Mouse (Mus musculus) liver, embryonic 15.5 days (tissue): ENCODE measurements around the gene Apoh. TPM values are rescaled to one million over a fixed set of nuclear protein-coding genes. Genes with fewer than 3 reads are reported as not detected.

Experiments
- ATAC-seq: fragments of 200-750 bp; cut with Nextera tagmentation; 2 replicates; pipeline ENCODE4 v1.8.0; 2017; ENCODE audit warnings: moderate number of reproducible peaks, mild to moderate bottlenecking, moderate library complexity; ENCODE audit not compliant: insufficient read depth
- H3K27ac ChIP-seq: fragments of 300-500 bp; sonication (generic); replicated peaks from 2 replicates; pipeline ENCODE4 v1.5.1; 2015; ENCODE audit warnings: mild to moderate bottlenecking, inconsistent platforms
- H3K27me3 ChIP-seq: fragments of 300-500 bp; sonication (generic); 2 replicates; pipeline ENCODE4 v1.6.1; 2015; ENCODE audit warnings: mild to moderate bottlenecking, inconsistent platforms
- H3K36me3 ChIP-seq: fragments of 300-500 bp; sonication (generic); replicated peaks from 2 replicates; pipeline ENCODE4 v1.6.1; 2015; ENCODE audit warnings: moderate library complexity, mild to moderate bottlenecking, inconsistent platforms
- H3K4me1 ChIP-seq: fragments of 300-500 bp; sonication (generic); replicated peaks from 2 replicates; pipeline ENCODE4 v1.6.1; 2015; ENCODE audit warnings: inconsistent platforms
- H3K4me2 ChIP-seq: fragments of 300-500 bp; sonication (generic); 2 replicates; pipeline ENCODE4 v1.6.1; 2015; ENCODE audit warnings: moderate library complexity, mild to moderate bottlenecking, inconsistent platforms
- H3K4me3 ChIP-seq: fragments of 300-500 bp; sonication (generic); replicated peaks from 2 replicates; pipeline ENCODE4 v1.5.1; 2015; ENCODE audit warnings: mild to moderate bottlenecking, inconsistent platforms
- H3K9ac ChIP-seq: fragments of 300-500 bp; sonication (generic); 2 replicates; pipeline ENCODE4 v1.6.1; 2015; ENCODE audit warnings: moderate library complexity, mild to moderate bottlenecking, inconsistent platforms
- H3K9me3 ChIP-seq: fragments of 300-500 bp; sonication (generic); replicated peaks from 2 replicates; pipeline ENCODE4 v1.6.1; 2016; ENCODE audit warnings: inconsistent platforms
- WGBS: fragments of 180-500 bp; shearing (Covaris S2); methylation state at CpG from one replicate; pipeline ENCODE4 v1.1.7; 2015; ENCODE audit warnings: mixed read lengths; ENCODE audit not compliant: insufficient replicate concordance; 5-methylcytosine and 5-hydroxymethylcytosine counted together
- polyA plus RNA-seq: library from polyadenylated mRNA; unstranded; fragments of >200 nt; fragmentation: Nextera tagmentation; extraction: Ambion mirVana; gene quantifications from 2 replicates; pipeline ENCODE4 v1.2.1, GENCODE M21; 2015

Apoh gene
- polyA plus RNA-seq, 1 experiment from 2014 or later: 589 TPM

DNA sequence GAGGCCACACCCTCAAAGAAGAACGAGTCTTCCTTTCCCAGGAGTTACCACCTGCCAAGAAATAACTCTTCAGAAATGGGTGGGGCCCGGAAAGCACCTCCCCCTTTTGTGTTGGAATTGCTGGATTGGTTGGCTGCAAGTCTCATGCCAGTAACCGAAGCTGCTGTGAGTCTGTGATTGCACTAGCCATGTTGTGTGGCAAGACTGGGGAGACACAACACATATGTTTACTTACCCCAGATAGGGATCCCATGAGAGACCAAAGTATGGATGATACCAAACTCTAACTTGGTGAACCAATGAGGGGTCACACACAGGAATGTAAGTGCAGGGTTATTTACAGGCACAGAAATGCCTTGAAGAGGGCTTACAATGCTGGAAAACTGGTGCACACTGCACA, 39.5 kb downstream of the Apoh start:
- ATAC-seq: no peak
- Histone ChIP-seq H3K4me1 (no peaks in the 10 kb centered on the region), H3K27me3 (no peaks in the 10 kb centered on the region), H3K4me2 (no peak overlapping the region), H3K9ac (no peak overlapping the region), H3K27ac (no peak overlapping the region), H3K9me3 (no peaks in the 10 kb centered on the region), H3K4me3 (no peak overlapping the region), H3K36me3 (no peaks in the 10 kb centered on the region)
- WGBS: 54% methylated on average over 3 of the region's 3 CpGs

DNA sequence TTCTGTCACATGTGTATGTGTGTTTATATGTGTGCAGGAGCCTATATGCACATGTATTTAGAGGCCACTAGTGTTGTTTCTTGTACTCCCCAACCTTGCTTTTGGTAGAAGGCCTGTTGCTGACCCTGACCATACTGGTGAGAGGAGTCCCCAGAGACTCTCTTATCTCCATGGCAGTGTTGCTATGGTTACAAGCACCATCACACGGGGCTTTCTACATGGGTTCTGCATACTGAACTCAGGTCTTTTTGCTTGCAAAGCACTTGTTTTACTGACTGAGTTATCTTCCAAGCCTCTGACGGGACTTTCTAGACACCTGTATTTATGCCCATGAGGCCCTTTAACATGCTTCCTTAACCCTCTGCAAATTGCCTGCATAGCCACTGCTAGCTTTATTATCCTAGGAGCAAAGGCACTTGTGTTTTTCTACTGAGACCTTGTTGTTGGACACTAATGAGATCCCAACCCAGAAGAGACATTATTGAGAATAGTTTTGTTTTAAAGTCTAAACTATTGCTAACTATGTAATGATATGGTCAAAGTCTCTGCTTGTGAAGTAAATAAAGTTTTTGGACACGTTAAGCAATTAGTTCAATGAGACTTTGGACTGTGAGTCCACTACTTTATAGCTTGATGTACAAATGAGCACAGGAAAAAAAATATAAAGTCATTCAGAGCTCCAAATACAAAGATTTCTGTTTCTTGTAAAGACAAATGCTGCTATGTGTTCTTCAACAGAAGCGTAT, 41.9 kb downstream of the Apoh start:
- no peak overlapping the region for H3K4me2 ChIP-seq
- no peak for ATAC-seq
- H3K4me1 ChIP-seq: no peaks in the 10 kb centered on the region
- H3K36me3 ChIP-seq: no peaks in the 10 kb centered on the region
- no peaks in the 10 kb centered on the region for H3K9me3 ChIP-seq
- H3K4me3 ChIP-seq: no peak overlapping the region
- H3K27me3 ChIP-seq: no peaks in the 10 kb centered on the region
- peak overlapping the region; percentile 41; the same call in 1 of the 2 replicates for H3K27ac ChIP-seq
- no peak overlapping the region for H3K9ac ChIP-seq
- 46% methylated on average over 4 of the region's 4 CpGs for WGBS

DNA sequence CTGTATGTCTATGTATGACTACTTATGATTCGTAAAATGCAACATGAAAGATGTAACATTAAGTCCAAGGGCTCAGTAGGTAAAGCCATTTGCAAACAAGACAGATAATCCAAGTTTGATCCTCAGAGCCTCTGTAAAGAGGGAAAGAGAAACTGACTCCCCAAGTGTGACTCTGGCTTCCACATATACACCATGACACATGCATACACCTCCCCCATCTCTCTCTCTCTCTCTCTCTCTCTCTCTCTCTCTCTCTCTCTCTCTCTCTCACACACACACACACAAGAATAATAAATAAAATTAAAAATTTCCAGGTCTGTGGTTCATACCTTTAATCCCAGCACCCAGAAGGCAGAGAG, 42.5 kb downstream of the Apoh start:
- no peak for ATAC-seq
- Histone ChIP-seq H3K4me2 (no peak overlapping the region), H3K9ac (no peak overlapping the region), H3K27ac (peak overlapping the region; percentile 33; the same call in 1 of the 2 replicates), H3K27me3 (no peaks in the 10 kb centered on the region), H3K4me3 (no peak overlapping the region), H3K36me3 (no peaks in the 10 kb centered on the region), H3K4me1 (no peaks in the 10 kb centered on the region), H3K9me3 (no peaks in the 10 kb centered on the region)
- 63% methylated on average over 1 of the region's 1 CpGs for WGBS

DNA sequence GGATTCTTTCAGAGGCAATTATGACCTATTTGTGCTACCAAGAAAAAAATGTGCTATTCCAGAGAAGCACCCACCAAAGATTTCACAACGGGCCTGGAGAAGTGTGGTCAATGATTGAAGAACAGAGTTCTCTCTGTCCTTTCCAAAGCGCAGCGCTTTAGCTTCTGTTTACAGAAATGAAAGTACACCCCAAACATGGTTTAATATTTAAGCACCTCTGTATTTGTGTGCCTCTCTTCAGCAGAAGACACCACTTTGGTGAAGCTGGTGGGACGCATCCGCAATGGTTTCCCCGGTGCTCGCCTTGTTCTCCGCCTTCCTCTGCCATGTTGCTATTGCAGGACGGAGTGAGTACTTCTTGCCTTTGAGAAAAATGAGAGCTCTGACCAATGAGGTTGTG, 51.9 kb downstream of the Apoh start:
- peak; percentile 69 for ATAC-seq

DNA sequence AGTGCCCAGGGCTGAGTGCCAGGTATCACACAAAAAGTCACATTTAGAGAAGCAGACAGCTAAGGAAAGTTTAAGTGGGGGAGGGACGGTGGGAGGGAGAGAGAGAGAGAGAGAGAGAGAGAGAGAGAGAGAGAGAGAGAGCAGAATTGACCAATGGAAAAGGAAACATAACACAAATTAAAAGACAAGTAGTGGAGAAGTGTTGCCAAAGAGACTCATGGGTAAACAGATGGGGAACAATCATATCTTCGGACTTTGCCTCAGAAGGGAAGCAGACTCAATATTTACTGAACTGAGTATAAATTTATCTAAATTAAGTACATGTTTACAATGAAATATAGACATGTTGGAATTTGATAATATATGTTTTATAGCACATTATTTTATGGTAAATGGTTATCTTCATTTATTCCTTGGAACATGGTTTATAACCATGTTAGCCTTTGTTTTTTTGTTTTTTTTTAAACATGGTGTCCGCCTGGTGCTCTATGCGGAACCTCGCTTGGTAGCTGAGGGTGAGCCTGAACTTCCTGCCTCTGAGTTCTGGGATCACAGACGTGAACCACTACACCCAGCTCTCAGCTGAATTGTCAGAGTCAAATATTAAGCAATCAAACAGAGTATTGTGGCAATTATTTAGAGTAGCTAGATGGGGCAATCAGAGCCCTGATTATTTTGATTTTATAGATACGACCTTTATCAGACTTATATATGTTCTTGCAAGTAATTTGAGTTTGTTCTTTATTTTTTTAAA, 53.1 kb downstream of the Apoh start:
- peak overlapping the region; percentile 7; the same call in 1 of the 2 replicates for H3K4me2 ChIP-seq
- no peak for ATAC-seq
- peak overlapping the region; percentile 32; the same call in 1 of the 2 replicates for H3K9ac ChIP-seq
- no peaks in the 10 kb centered on the region for H3K27me3 ChIP-seq
- peaks cover 5% of the 10 kb centered on the region; the same call in 1 of the 2 replicates for H3K4me1 ChIP-seq
- no peaks in the 10 kb centered on the region for H3K9me3 ChIP-seq
- no peaks in the 10 kb centered on the region for H3K36me3 ChIP-seq
- H3K27ac ChIP-seq: peak overlapping the region; percentile 69
- WGBS: 58% methylated on average over 7 of the region's 7 CpGs
- H3K4me3 ChIP-seq: peak overlapping the region; percentile 44

More for the DNA sequence above, 51.9 kb downstream of the Apoh start:
- peak overlapping the region; percentile 65 for H3K27ac ChIP-seq
- no peaks in the 10 kb centered on the region for H3K27me3 ChIP-seq
- H3K36me3 ChIP-seq: no peaks in the 10 kb centered on the region
- no peak overlapping the region for H3K4me2 ChIP-seq
- H3K9me3 ChIP-seq: no peaks in the 10 kb centered on the region
- H3K4me1 ChIP-seq: peaks cover 5% of the 10 kb centered on the region; the same call in 1 of the 2 replicates
- 71% methylated on average over 9 of the region's 9 CpGs for WGBS
- H3K4me3 ChIP-seq: peak overlapping the region; percentile 44
- H3K9ac ChIP-seq: no peak overlapping the region

DNA sequence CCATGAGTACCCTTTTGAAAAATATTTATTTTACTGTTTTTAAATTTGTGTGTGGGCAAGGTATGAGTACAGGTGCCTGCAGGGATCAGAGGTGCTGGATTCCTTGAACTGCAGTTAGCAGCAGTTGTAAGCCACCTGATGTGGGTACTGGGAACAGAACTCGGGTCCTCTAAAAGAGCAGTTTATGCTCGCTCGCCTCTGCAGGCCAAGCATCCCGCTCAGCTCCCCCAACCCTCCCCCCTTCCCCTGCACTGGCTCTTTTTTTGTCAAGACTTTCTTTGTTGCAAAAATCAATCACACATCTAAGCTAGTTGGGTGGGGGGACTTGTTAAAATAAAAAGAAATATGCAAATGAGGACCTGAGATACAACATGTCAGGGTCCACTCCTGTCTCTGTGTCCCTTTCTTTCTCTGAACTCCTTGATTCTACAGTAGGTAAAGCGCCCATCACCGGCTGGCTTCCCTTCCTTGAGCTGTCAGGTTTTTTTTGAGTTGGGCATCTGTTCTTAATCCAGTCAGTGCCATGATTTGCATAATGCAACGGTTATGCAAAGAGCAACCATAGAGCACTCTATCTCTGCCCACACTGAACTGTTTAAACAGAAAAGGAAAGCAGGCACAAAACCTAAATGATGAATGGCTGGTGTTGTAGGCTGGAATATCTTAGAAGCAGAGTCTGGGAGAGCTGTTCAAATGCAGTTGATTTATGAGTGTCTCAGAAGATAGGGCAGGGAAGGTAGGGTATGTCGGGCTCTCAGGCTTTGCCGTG, 66.9 kb downstream of the Apoh start:
- no peak overlapping the region for H3K4me2 ChIP-seq
- H3K36me3 ChIP-seq: peaks cover 9% of the 10 kb centered on the region; the same call in 1 of the 2 replicates
- no peaks in the 10 kb centered on the region for H3K27me3 ChIP-seq
- H3K4me1 ChIP-seq: no peaks in the 10 kb centered on the region
- H3K9ac ChIP-seq: no peak overlapping the region
- no peak for ATAC-seq
- no peak overlapping the region for H3K27ac ChIP-seq
- 73% methylated on average over 8 of the region's 9 CpGs for WGBS
- no peak overlapping the region for H3K4me3 ChIP-seq
- no peaks in the 10 kb centered on the region for H3K9me3 ChIP-seq

DNA sequence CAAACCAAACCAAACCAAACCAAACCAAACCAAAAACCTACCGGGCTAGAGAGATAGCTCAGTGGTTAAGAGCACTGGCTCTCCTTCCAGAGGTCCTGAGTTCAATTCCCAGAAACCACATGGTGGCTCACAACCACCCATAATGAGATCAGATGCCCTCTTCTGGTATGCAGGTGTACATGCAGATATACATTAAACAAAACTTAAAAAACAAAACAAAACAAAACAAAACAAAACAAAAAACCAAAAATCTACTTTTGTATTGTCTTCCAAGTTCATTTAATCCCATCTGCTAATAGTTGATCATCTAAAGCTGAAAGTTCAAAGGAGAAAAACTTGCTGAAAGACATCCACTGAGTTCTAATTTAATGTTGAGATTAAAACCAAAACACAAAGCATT, 73.2 kb downstream of the Apoh start:
- H3K4me1 ChIP-seq: no peaks in the 10 kb centered on the region
- H3K9ac ChIP-seq: no peak overlapping the region
- no peak overlapping the region for H3K27ac ChIP-seq
- no peak for ATAC-seq
- no peaks in the 10 kb centered on the region for H3K9me3 ChIP-seq
- no peak overlapping the region for H3K4me3 ChIP-seq
- no peaks in the 10 kb centered on the region for H3K27me3 ChIP-seq
- WGBS: 78% methylated on average over 1 of the region's 1 CpGs
- no peak overlapping the region for H3K4me2 ChIP-seq
- H3K36me3 ChIP-seq: 0 out of 2 replicates have a peak, but pooled peaks cover 3% of the 10 kb centered on the region

DNA sequence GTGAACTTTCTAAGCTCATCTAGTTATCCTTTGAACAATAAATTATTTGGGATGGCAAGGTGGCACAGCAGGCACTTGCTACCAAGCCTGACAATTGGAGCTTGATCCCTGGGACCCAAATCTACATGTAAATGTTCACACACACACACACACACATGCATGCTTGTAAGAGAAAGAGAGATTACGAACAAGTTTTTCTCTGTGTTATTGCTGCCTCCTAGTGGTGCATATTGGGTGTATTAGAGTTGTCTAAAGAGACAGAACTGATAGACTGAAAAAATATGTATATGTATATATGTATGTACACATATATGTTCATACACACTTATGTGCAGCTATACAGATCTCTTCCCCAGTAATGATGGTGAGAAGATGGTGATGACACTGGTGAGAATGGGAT, 75.4 kb downstream of the Apoh start:
- ATAC-seq: no peak
- H3K27ac ChIP-seq: no peak overlapping the region
- no peak overlapping the region for H3K4me2 ChIP-seq
- H3K9ac ChIP-seq: no peak overlapping the region
- no peaks in the 10 kb centered on the region for H3K4me1 ChIP-seq
- H3K9me3 ChIP-seq: no peaks in the 10 kb centered on the region
- peaks cover 7% of the 10 kb centered on the region; the same call in 1 of the 2 replicates for H3K27me3 ChIP-seq
- H3K36me3 ChIP-seq: 0 out of 2 replicates have a peak, but pooled peaks cover under 1% of the 10 kb centered on the region
- H3K4me3 ChIP-seq: no peak overlapping the region
- WGBS: 25% methylated on average over 1 of the region's 1 CpGs

DNA sequence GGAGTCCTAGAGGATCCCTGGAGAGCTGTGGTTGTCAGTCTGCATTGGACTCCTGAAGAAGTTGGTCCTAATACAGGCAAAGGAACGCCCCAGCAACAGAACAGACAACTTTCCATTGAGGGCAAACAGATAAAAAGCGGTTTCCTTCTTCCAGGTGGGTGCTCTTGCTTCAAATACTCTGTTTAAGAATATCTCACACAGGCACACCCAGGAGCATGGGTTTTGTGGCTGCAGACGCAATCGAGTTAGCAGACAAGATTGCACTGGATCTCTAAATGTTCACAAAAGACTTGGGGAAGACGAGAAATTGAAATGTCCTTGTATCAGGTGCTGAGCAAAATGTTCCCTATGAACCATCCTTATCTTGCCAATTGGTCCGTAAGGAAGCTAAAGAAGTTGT, 76.1 kb downstream of the Apoh start:
- no peak overlapping the region for H3K27ac ChIP-seq
- WGBS: 64% methylated on average over 6 of the region's 6 CpGs
- no peak overlapping the region for H3K4me3 ChIP-seq
- no peak overlapping the region for H3K9ac ChIP-seq
- no peaks in the 10 kb centered on the region for H3K4me1 ChIP-seq
- H3K36me3 ChIP-seq: no peaks in the 10 kb centered on the region
- H3K9me3 ChIP-seq: no peaks in the 10 kb centered on the region
- no peak overlapping the region for H3K4me2 ChIP-seq
- H3K27me3 ChIP-seq: peaks cover 12% of the 10 kb centered on the region; the same call in 1 of the 2 replicates
- no peak for ATAC-seq

DNA sequence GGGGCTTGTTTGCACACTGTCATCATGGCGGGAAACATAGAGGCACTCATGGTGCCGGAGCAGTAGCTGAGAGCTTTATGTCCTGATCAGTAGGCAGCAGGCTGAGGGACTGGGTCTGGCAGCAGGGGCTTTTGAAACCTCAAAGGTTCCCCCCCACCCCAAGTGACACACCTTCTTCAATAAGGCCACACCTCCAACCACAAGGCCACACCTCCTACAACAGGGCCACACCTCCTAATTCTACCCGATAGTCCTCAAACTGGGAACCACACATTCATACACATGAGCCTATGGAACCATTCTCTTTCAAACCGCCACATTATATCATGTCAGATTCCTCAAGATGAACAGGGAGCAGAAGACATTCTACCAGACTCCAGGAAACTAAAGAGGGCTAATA, 77.6 kb downstream of the Apoh start:
- Histone ChIP-seq H3K27ac (no peak overlapping the region), H3K4me1 (peaks cover 8% of the 10 kb centered on the region), H3K9ac (no peak overlapping the region), H3K36me3 (no peaks in the 10 kb centered on the region), H3K4me3 (no peak overlapping the region), H3K27me3 (peaks cover 26% of the 10 kb centered on the region), H3K9me3 (no peaks in the 10 kb centered on the region), H3K4me2 (no peak overlapping the region)
- ATAC-seq: no peak
- WGBS: 48% methylated on average over 4 of the region's 4 CpGs

DNA sequence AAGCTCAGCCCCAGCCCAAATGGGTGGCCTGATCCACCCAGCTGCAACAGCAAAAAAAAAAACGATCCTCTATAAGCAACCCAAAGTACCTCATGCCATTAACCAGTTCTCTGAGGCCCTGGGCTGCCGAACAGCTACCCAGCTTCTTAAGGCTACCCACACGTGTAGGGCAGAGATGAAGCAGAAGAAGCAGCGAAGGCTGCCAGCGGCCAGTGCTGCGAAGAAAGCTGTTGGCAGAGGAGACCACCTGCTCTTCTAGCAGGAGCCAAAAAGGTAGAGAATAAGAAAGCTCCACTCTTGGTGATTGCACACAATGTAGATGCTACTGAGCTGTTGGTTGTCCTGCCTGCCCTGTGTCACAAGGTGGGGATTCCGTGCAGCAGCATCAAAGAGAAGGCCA, 80.1 kb downstream of the Apoh start:
- ATAC-seq: no peak

More for the DNA sequence above, 80.1 kb downstream of the Apoh start:
- Histone ChIP-seq H3K4me1 (peaks cover 8% of the 10 kb centered on the region), H3K4me3 (no peak overlapping the region), H3K27ac (no peak overlapping the region), H3K36me3 (no peaks in the 10 kb centered on the region), H3K9ac (no peak overlapping the region), H3K9me3 (no peaks in the 10 kb centered on the region), H3K27me3 (peaks cover 35% of the 10 kb centered on the region), H3K4me2 (no peak overlapping the region)
- 59% methylated on average over 7 of the region's 7 CpGs for WGBS
